Comparison of ENCODE assay signal across 7 mouse cellular contexts in genomic region chr11:35770741-35771504, GRCm38 (mm10). TPM values are rescaled to one million over a fixed set of nuclear protein-coding genes. Genes with fewer than 3 reads are reported as not detected.
DNase-seq lines count a peak whose midpoint lies in the region; ATAC-seq and TF ChIP-seq lines count a peak whose summit lies in the region.

No protein-coding gene starts in this region.

- 42% methylated on average over 9 of the region's 9 CpGs for WGBS in lung, embryonic 14.5 days
- WGBS in embryonic facial prominence, embryonic 14.5 days, result 55% methylated on average over 9 of the region's 9 CpGs
- WGBS in limb, embryonic 11.5 days, result 66% methylated on average over 9 of the region's 9 CpGs
- WGBS in stomach, embryonic 14.5 days, result 52% methylated on average over 9 of the region's 9 CpGs

- no peak overlapping the region for H3K27ac ChIP-seq in lung, embryonic 14.5 days (ENCODE audit: low read depth)
- no peak overlapping the region for H3K27ac ChIP-seq in embryonic facial prominence, embryonic 14.5 days (replicated peaks; ENCODE audit: low read depth, low read length)
- H3K27ac ChIP-seq in limb, embryonic 11.5 days (replicated peaks; ENCODE audit: low read depth, low read length), result no peak overlapping the region
- H3K27ac ChIP-seq in stomach, embryonic 14.5 days (ENCODE audit: low read length), result no peak overlapping the region

- H3K4me1 ChIP-seq in lung, embryonic 14.5 days (ENCODE audit: insufficient read depth), result no peaks in the 10 kb centered on the region
- peaks cover 10% of the 10 kb centered on the region for H3K4me1 ChIP-seq in embryonic facial prominence, embryonic 14.5 days (ENCODE audit: control insufficient read depth, insufficient read depth, low read length)
- peaks cover 3% of the 10 kb centered on the region; the same call in 1 of the 2 replicates for H3K4me1 ChIP-seq in limb, embryonic 11.5 days (ENCODE audit: control insufficient read depth, insufficient read depth, low read length)
- H3K4me1 ChIP-seq in stomach, embryonic 14.5 days (ENCODE audit: control insufficient read depth, insufficient read depth, low read length), result peaks cover 8% of the 10 kb centered on the region; the same call in 1 of the 2 replicates

- peak overlapping the region; percentile 85 for H3K4me3 ChIP-seq in lung, embryonic 14.5 days (ENCODE audit: low read depth, low read length)
- peak overlapping the region; percentile 92 for H3K4me3 ChIP-seq in embryonic facial prominence, embryonic 14.5 days (ENCODE audit: low read depth, low read length)
- peak overlapping the region; percentile 93 for H3K4me3 ChIP-seq in limb, embryonic 11.5 days (ENCODE audit: low read depth, low read length)
- H3K4me3 ChIP-seq in stomach, embryonic 14.5 days (ENCODE audit: low read depth, low read length), result peak overlapping the region; percentile 93

- H3K36me3 ChIP-seq in lung, embryonic 14.5 days (ENCODE audit: insufficient read depth), result peaks cover 11% of the 10 kb centered on the region
- peaks cover 2% of the 10 kb centered on the region; the same call in 1 of the 2 replicates for H3K36me3 ChIP-seq in embryonic facial prominence, embryonic 14.5 days (ENCODE audit: control insufficient read depth, insufficient read depth, low read length)
- peaks cover 2% of the 10 kb centered on the region; the same call in 1 of the 2 replicates for H3K36me3 ChIP-seq in limb, embryonic 11.5 days (ENCODE audit: control insufficient read depth, insufficient read depth, low read length)
- peaks cover 3% of the 10 kb centered on the region; the same call in 1 of the 2 replicates for H3K36me3 ChIP-seq in stomach, embryonic 14.5 days (ENCODE audit: control insufficient read depth, insufficient read depth, low read length)

- no peak for DNase-seq in lung, embryonic 14.5 days
- DNase-seq in lung, postnatal 10 days, result no peak
- no peak for DNase-seq in embryonic facial prominence, embryonic 14.5 days (ENCODE audit: low spot score)
- DNase-seq in limb, embryonic 11.5 days (ENCODE audit: low spot score), result no peak
- no peak for DNase-seq in thymus, postnatal 0 days (ENCODE audit: low spot score)
- DNase-seq in urinary bladder, adult 18-20 months (ENCODE audit: low spot score in 2 of 2), result no peak

- ATAC-seq in lung, embryonic 14.5 days (ENCODE audit: insufficient read depth), result no peak
- ATAC-seq in embryonic facial prominence, embryonic 14.5 days (ENCODE audit: low read depth), result no peak
- no peak for ATAC-seq in limb, embryonic 11.5 days (ENCODE audit: insufficient number of reproducible peaks, low FRiP score, low TSS enrichment, low read depth)
- no peak for ATAC-seq in stomach, embryonic 14.5 days (ENCODE audit: insufficient number of reproducible peaks, insufficient read depth, low FRiP score, low read depth)

- no peaks in the 10 kb centered on the region for H3K9me3 ChIP-seq in lung, embryonic 14.5 days (ENCODE audit: low read depth, low read length)
- H3K9me3 ChIP-seq in embryonic facial prominence, embryonic 14.5 days (ENCODE audit: control insufficient read depth, low read length), result no peaks in the 10 kb centered on the region
- no peaks in the 10 kb centered on the region for H3K9me3 ChIP-seq in limb, embryonic 11.5 days (ENCODE audit: control insufficient read depth, low read length)
- H3K9me3 ChIP-seq in stomach, embryonic 14.5 days (ENCODE audit: control insufficient read depth, low read depth, low read length), result no peaks in the 10 kb centered on the region

- H3K27me3 ChIP-seq in lung, embryonic 14.5 days (ENCODE audit: insufficient read depth, low read length), result no peaks in the 10 kb centered on the region
- no peaks in the 10 kb centered on the region for H3K27me3 ChIP-seq in embryonic facial prominence, embryonic 14.5 days (replicated peaks; ENCODE audit: control insufficient read depth, insufficient read depth, low read length)
- H3K27me3 ChIP-seq in limb, embryonic 11.5 days (ENCODE audit: control insufficient read depth, insufficient read depth, low read length), result no peaks in the 10 kb centered on the region
- H3K27me3 ChIP-seq in stomach, embryonic 14.5 days (ENCODE audit: control insufficient read depth, insufficient read depth, low read length), result no peaks in the 10 kb centered on the region

- H3K9ac ChIP-seq in lung, embryonic 14.5 days, result peak overlapping the region; percentile 93
- H3K9ac ChIP-seq in embryonic facial prominence, embryonic 14.5 days (ENCODE audit: low read depth, low read length), result peak overlapping the region; percentile 96
- H3K9ac ChIP-seq in limb, embryonic 11.5 days (ENCODE audit: low read length), result peak overlapping the region; percentile 98
- peak overlapping the region; percentile 86; the same call in 1 of the 2 replicates for H3K9ac ChIP-seq in stomach, embryonic 14.5 days (replicated peaks; ENCODE audit: low read depth, low read length)

- TF ChIP-seq CTCF in lung, embryonic 14.5 days (IDR thresholded peaks at IDR 0.05; ENCODE audit: low read depth), result no peak

- H3K4me2 ChIP-seq in lung, embryonic 14.5 days, result peak overlapping the region; percentile 86
- H3K4me2 ChIP-seq in embryonic facial prominence, embryonic 14.5 days (ENCODE audit: low read depth, low read length), result peak overlapping the region; percentile 88
- peak overlapping the region; percentile 63 for H3K4me2 ChIP-seq in limb, embryonic 11.5 days (ENCODE audit: low read depth, severe bottlenecking)
- peak overlapping the region; percentile 52 for H3K4me2 ChIP-seq in stomach, embryonic 14.5 days (replicated peaks; ENCODE audit: low read depth, low read length)

RNA-seq across cellular contexts. Expression of gene Pank3, which starts 1.6 kb away (rescaled TPM):
- 21.8 and 22.5 TPM in 2 replicates for polyA plus RNA-seq in lung, embryonic 14.5 days (2014; fragmentation: Nextera tagmentation; extraction: Ambion mirVana)
- 21.2 and 21.4 TPM in 2 replicates for polyA plus RNA-seq in embryonic facial prominence, embryonic 14.5 days (2014; fragmentation: Nextera tagmentation; extraction: Ambion mirVana)
- polyA plus RNA-seq in limb, embryonic 11.5 days (2014; fragmentation: Nextera tagmentation; extraction: Ambion mirVana), result 18.8 and 21.5 TPM in 2 replicates
- 22.6 and 26.3 TPM in 2 replicates for polyA plus RNA-seq in stomach, embryonic 14.5 days (2014; fragmentation: Nextera tagmentation; extraction: Ambion mirVana)
- polyA plus RNA-seq in thymus, postnatal 0 days (2015; fragmentation: Nextera tagmentation; extraction: Ambion mirVana), result 11.3 and 13.6 TPM in 2 replicates

RNA-seq across cellular contexts. Expression of gene Fbll1, which starts 27.8 kb away (rescaled TPM):
- polyA plus RNA-seq in lung, embryonic 14.5 days (2014; fragmentation: Nextera tagmentation; extraction: Ambion mirVana), result 0.12 TPM in 1 of 2 replicates, not detected in the other
- polyA plus RNA-seq in embryonic facial prominence, embryonic 14.5 days (2014; fragmentation: Nextera tagmentation; extraction: Ambion mirVana), result 0.58 and 1.1 TPM in 2 replicates
- not detected in 2 replicates for polyA plus RNA-seq in limb, embryonic 11.5 days (2014; fragmentation: Nextera tagmentation; extraction: Ambion mirVana)
- polyA plus RNA-seq in stomach, embryonic 14.5 days (2014; fragmentation: Nextera tagmentation; extraction: Ambion mirVana), result 0.22 and 0.62 TPM in 2 replicates
- not detected in 2 replicates for polyA plus RNA-seq in thymus, postnatal 0 days (2015; fragmentation: Nextera tagmentation; extraction: Ambion mirVana)
